ENCODE assay signal across 7 mouse cellular contexts in the genomic region with DNA sequence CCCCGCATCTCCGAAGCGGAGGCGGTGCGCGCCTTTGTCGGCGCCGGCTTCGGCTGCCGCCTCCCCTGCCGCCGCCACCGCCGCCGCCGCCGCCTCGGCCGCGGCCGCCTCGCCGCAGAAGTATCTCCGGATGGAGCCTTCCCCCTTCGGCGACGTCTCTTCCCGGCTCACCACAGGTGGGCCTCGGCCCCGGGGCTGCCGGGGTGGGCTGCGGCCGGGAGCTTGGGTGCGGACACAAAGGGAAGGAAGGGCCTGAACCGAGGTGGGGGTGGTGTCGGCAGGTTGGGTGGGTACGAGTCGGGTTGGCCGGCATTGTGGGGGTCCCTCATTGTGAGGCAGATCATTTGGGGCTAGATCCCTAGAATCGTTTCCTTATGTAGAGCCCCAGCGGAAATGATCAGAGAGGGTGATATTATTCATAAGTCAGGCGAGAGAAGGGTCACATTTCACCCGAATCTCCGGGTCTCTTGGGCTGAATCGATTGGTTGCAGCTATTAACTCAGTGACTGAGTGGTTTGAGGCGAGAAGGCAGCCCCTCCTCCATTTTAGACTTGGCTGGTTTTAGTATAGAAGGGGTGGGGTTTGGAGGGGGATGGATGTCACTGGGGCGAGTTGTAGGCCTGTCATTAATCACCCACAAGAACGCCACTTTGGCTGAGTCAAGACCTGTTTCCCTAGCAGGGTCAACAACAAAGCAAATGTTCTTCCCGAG. TPM values are rescaled to one million over a fixed set of nuclear protein-coding genes. Genes with fewer than 3 reads are reported as not detected.
DNase-seq lines count a peak whose midpoint lies in the region; ATAC-seq and TF ChIP-seq lines count a peak whose summit lies in the region.

No protein-coding gene starts in this region.

- H3K36me3 ChIP-seq in forebrain, embryonic 15.5 days: no peaks in the 10 kb centered on the region
- no peaks in the 10 kb centered on the region; the same call in 1 of the 2 replicates for H3K36me3 ChIP-seq in small intestine, adult 2 months (ENCODE audit: control insufficient read depth, insufficient read depth, low read length)

- WGBS in forebrain, embryonic 15.5 days: under 1% methylated on average over 50 of the region's 50 CpGs
- WGBS in small intestine, adult 2 months: 1% methylated on average over 41 of the region's 50 CpGs

- H3K4me3 ChIP-seq in forebrain, embryonic 15.5 days: peak overlapping the region; percentile 91
- H3K4me3 ChIP-seq in small intestine, adult 2 months (ENCODE audit: low read depth, low read length): peak overlapping the region; percentile 99

- peak overlapping the region; percentile 91 for H3K27ac ChIP-seq in forebrain, embryonic 15.5 days (replicated peaks)
- peak overlapping the region; percentile 92 for H3K27ac ChIP-seq in small intestine, adult 2 months (ENCODE audit: insufficient read depth, low read depth, low read length)

- no peaks in the 10 kb centered on the region for H3K27me3 ChIP-seq in forebrain, embryonic 15.5 days
- H3K27me3 ChIP-seq in small intestine, adult 2 months (ENCODE audit: control insufficient read depth, insufficient read depth, low read length): no peaks in the 10 kb centered on the region

- H3K4me2 ChIP-seq in forebrain, embryonic 15.5 days (replicated peaks): peak overlapping the region; percentile 60

- DNase-seq in WW6 (ENCODE audit: low read depth, low spot score): peak; percentile 33
- DNase-seq in cerebellum, adult 18-20 months: peak; percentile 46 to 58
- DNase-seq in heart, postnatal 4 days: peak; percentile 68
- peak; percentile 40 to 56 for DNase-seq in layer of hippocampus, postnatal 14 days (ENCODE audit: low spot score in 2 of 2)

- peak; percentile 30 for ATAC-seq in forebrain, embryonic 15.5 days (replicated peaks)
- ATAC-seq in megakaryocyte, adult 5-6 weeks (ENCODE audit: poor library complexity, severe bottlenecking): peak; percentile 22

- no peaks in the 10 kb centered on the region for H3K9me3 ChIP-seq in forebrain, embryonic 15.5 days

- no peak for TF ChIP-seq POLR2A in small intestine, adult 2 months (IDR thresholded peaks at IDR 0.05; ENCODE audit: low read depth, low read length)

- H3K4me1 ChIP-seq in forebrain, embryonic 15.5 days: peaks cover 43% of the 10 kb centered on the region
- H3K4me1 ChIP-seq in small intestine, adult 2 months (ENCODE audit: control insufficient read depth, insufficient read depth, insufficient read length, low read length): peaks cover 6% of the 10 kb centered on the region; the same call in 1 of the 2 replicates

- H3K9ac ChIP-seq in forebrain, embryonic 15.5 days (replicated peaks): peak overlapping the region; percentile 95

- TF ChIP-seq CTCF in small intestine, adult 2 months (IDR thresholded peaks at IDR 0.05; ENCODE audit: extremely low read depth, insufficient read length, insufficient replicate concordance, low read depth, low read length): no peak

RNA-seq across cellular contexts. Expression of a gene that starts 0.5 kb away (rescaled TPM):
- polyA plus RNA-seq in forebrain, embryonic 15.5 days (2015; fragmentation: Nextera tagmentation; extraction: Ambion mirVana): 104 and 106 TPM in 2 replicates
- total RNA-seq in heart, postnatal 4 days (2021): 10 to 100 TPM; 62.5 to 64.4 TPM
- total RNA-seq in layer of hippocampus, postnatal 14 days (2021): 100 to 1,000 TPM in 1 of 2 experiments, 10 to 100 TPM in 1; 97.6 to 103 TPM
- total RNA-seq in megakaryocyte, adult 5-6 weeks (2015): 59.6 and 68.0 TPM in 2 replicates
- total RNA-seq in megakaryocyte, adult 5-6 weeks (2017): 49.9 and 62.4 TPM in 2 replicates
- polyA plus RNA-seq in small intestine, adult 2 months (2012; rRNA removed): 6.7 and 19.5 TPM in 2 replicates

Comparison
In these comparisons a context has a peak if more than half of its experiments do, and no peak if none do; other contexts are left out.
1. Peak in every context shown above with its lines: DNase-seq, ATAC-seq, H3K4me3 ChIP-seq and H3K27ac ChIP-seq.